Mouse (Mus musculus): ENCODE measurements around the gene a.

DNA sequence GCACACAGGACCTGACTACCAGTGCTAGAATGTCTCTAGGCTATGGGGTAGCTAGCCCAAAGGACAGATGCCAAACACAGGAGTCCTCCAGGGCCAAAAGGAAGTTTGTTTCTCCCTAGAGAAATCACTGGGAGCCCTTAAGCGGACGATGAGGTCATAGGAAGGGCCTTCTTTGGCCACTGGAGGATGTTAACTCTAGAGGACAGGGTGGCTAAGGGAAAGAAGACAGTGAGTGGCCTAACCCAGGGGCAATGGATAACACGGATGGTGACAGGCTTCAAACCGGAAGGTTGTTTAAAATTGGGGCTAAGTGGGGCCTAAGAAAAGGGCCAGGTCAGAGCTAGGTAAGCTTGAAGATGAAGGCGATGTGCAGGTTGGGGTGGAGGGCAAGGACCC lies 258.9 kb downstream of the a start:
- TF ChIP-seq CTCF (IDR thresholded peaks at IDR 0.05; ENCODE audit: control insufficient read depth, insufficient read depth, low read length) (no peak), POLR2A (IDR thresholded peaks at IDR 0.05; ENCODE audit: borderline replicate concordance, control insufficient read depth, low read depth, low read length) (no peak)

Measured in bone marrow, adult 2 months (tissue).